Comparison of ENCODE assay signal across 9 mouse cellular contexts in genomic region chr6:119490549-119490948, GRCm38 (mm10). TPM values are rescaled to one million over a fixed set of nuclear protein-coding genes. Genes with fewer than 3 reads are reported as not detected.
DNase-seq lines count a peak whose midpoint lies in the region; ATAC-seq lines count a peak whose summit lies in the region.
"Had no signal": no experiment of that assay in that cellular context is flagged by ENCODE, and none has a peak within 500 bp of the region (broad histone marks: within the 10 kb centered on the region; RNA-seq: fewer than 3 reads in every experiment).

No protein-coding gene starts in this region.

- H3K27me3 ChIP-seq in heart, embryonic 14.5 days (ENCODE audit: control insufficient read depth, insufficient read depth, low read length): no peaks in the 10 kb centered on the region
- H3K27me3 ChIP-seq in hindbrain, embryonic 10.5 days (ENCODE audit: insufficient read depth, poor library complexity, severe bottlenecking): no peaks in the 10 kb centered on the region
- no peaks in the 10 kb centered on the region for H3K27me3 ChIP-seq in midbrain, embryonic 14.5 days (ENCODE audit: control insufficient read depth, insufficient read depth, low read length)
- H3K27me3 ChIP-seq in liver, embryonic 12.5 days (replicated peaks): 0 out of 2 replicates have a peak, but pooled peaks cover 3% of the 10 kb centered on the region

- H3K36me3 ChIP-seq in heart, embryonic 14.5 days (ENCODE audit: control insufficient read depth, insufficient read depth, low read length): no peaks in the 10 kb centered on the region
- H3K36me3 ChIP-seq in hindbrain, embryonic 10.5 days: 0 out of 2 replicates have a peak, but pooled peaks cover 2% of the 10 kb centered on the region
- no peaks in the 10 kb centered on the region for H3K36me3 ChIP-seq in midbrain, embryonic 14.5 days (ENCODE audit: control insufficient read depth, insufficient read depth, low read length)
- H3K36me3 ChIP-seq in liver, embryonic 12.5 days: no peaks in the 10 kb centered on the region

- H3K27ac ChIP-seq in heart, embryonic 14.5 days (replicated peaks in 1 of 2; ENCODE audit: control insufficient read depth in 1 of 2, insufficient read depth in 1 of 2, low read depth in 2 of 2, low read length in 2 of 2): no peak overlapping the region
- peak overlapping the region; percentile 79 for H3K27ac ChIP-seq in hindbrain, embryonic 10.5 days
- H3K27ac ChIP-seq in midbrain, embryonic 14.5 days (replicated peaks; ENCODE audit: low read depth, low read length): no peak overlapping the region; the same call in 1 of the 2 replicates
- no peak overlapping the region for H3K27ac ChIP-seq in liver, embryonic 12.5 days

- H3K9me3 ChIP-seq in heart, embryonic 14.5 days (ENCODE audit: control insufficient read depth, low read length): no peaks in the 10 kb centered on the region
- no peaks in the 10 kb centered on the region for H3K9me3 ChIP-seq in hindbrain, embryonic 10.5 days
- 0 out of 2 replicates have a peak, but pooled peaks cover 3% of the 10 kb centered on the region for H3K9me3 ChIP-seq in midbrain, embryonic 14.5 days (ENCODE audit: control insufficient read depth, low read length)
- H3K9me3 ChIP-seq in liver, embryonic 12.5 days (replicated peaks): no peaks in the 10 kb centered on the region

- H3K4me3 ChIP-seq in heart, embryonic 14.5 days (ENCODE audit: control insufficient read depth in 1 of 2, insufficient read depth in 1 of 2, low read depth in 1 of 2, low read length in 2 of 2): no peak overlapping the region
- H3K4me3 ChIP-seq in hindbrain, embryonic 10.5 days: peak overlapping the region; percentile 20; the same call in 1 of the 2 replicates
- no peak overlapping the region for H3K4me3 ChIP-seq in midbrain, embryonic 14.5 days (replicated peaks; ENCODE audit: low read depth, low read length)
- no peak overlapping the region for H3K4me3 ChIP-seq in liver, embryonic 12.5 days

- 38% methylated on average over 11 of the region's 11 CpGs for WGBS in heart, embryonic 14.5 days
- 18% methylated on average over 11 of the region's 11 CpGs for WGBS in hindbrain, embryonic 10.5 days
- 4% methylated on average over 11 of the region's 11 CpGs for WGBS in midbrain, embryonic 14.5 days
- WGBS in liver, embryonic 12.5 days (ENCODE audit: insufficient replicate concordance): 62% methylated on average over 11 of the region's 11 CpGs

- H3K4me2 ChIP-seq in heart, embryonic 14.5 days (ENCODE audit: low read length): peak overlapping the region; percentile 43
- H3K4me2 ChIP-seq in midbrain, embryonic 14.5 days (ENCODE audit: low read length): peak overlapping the region; percentile 43
- no peak overlapping the region for H3K4me2 ChIP-seq in liver, embryonic 12.5 days

- 0 out of 2 replicates have a peak overlapping the region, but pooled peaks have one; percentile 16 for H3K9ac ChIP-seq in heart, embryonic 14.5 days (ENCODE audit: low read length)
- H3K9ac ChIP-seq in midbrain, embryonic 14.5 days (replicated peaks; ENCODE audit: low read length): peak overlapping the region; percentile 17; the same call in 1 of the 2 replicates
- no peak overlapping the region for H3K9ac ChIP-seq in liver, embryonic 12.5 days

- DNase-seq in heart, adult 9 months (ENCODE audit: low spot score in 2 of 2): no peak
- peak; percentile 57 for DNase-seq in embryo, embryonic 11 days
- DNase-seq in hindbrain, embryonic 10.5 days (ENCODE audit: low spot score): peak; percentile 57
- peak; percentile 41 for DNase-seq in midbrain, embryonic 14.5 days
- DNase-seq in spleen, postnatal 10 days (ENCODE audit: low spot score in 2 of 2): no peak
- DNase-seq in left cerebral cortex, adult 11 months (ENCODE audit: low spot score): no peak
- DNase-seq: kidney, adult 2 months had no signal

- no peak for ATAC-seq in heart, embryonic 14.5 days (ENCODE audit: insufficient number of reproducible peaks, insufficient read depth, low FRiP score, low read depth)
- ATAC-seq in midbrain, embryonic 14.5 days (ENCODE audit: low FRiP score, low TSS enrichment): no peak
- ATAC-seq in liver, embryonic 12.5 days: no peak

- H3K4me1 ChIP-seq in heart, embryonic 14.5 days (ENCODE audit: control insufficient read depth in 2 of 2, insufficient read depth in 2 of 2, low read length in 2 of 2): peaks cover 7 to 15% of the 10 kb centered on the region in 2 experiments
- peaks cover 42% of the 10 kb centered on the region for H3K4me1 ChIP-seq in hindbrain, embryonic 10.5 days (replicated peaks)
- peaks cover 16% of the 10 kb centered on the region for H3K4me1 ChIP-seq in midbrain, embryonic 14.5 days (ENCODE audit: control insufficient read depth, insufficient read depth, low read length)
- peaks cover 5% of the 10 kb centered on the region; the same call in 1 of the 2 replicates for H3K4me1 ChIP-seq in liver, embryonic 12.5 days

RNA-seq across cellular contexts. Expression of gene Fbxl14, which starts 11.1 kb away (rescaled TPM):
- 3.0 and 4.4 TPM in 2 replicates for polyA plus RNA-seq in heart, embryonic 14.5 days (2014; fragmentation: Nextera tagmentation; extraction: Ambion mirVana)
- 3.1 and 3.4 TPM in 2 replicates for polyA plus RNA-seq in hindbrain, embryonic 10.5 days (2016; fragmentation: Nextera tagmentation; extraction: Ambion mirVana)
- polyA plus RNA-seq in midbrain, embryonic 14.5 days (2014; fragmentation: Nextera tagmentation; extraction: Ambion mirVana): 5.5 and 5.6 TPM in 2 replicates
- polyA plus RNA-seq in liver, embryonic 12.5 days (2016; fragmentation: Nextera tagmentation; extraction: Ambion mirVana): 3.2 and 3.4 TPM in 2 replicates

RNA-seq across cellular contexts. Expression of gene Wnt5b, which starts 53.6 kb away (rescaled TPM):
- 7.6 and 8.6 TPM in 2 replicates for polyA plus RNA-seq in heart, embryonic 14.5 days (2014; fragmentation: Nextera tagmentation; extraction: Ambion mirVana)
- polyA plus RNA-seq in hindbrain, embryonic 10.5 days (2016; fragmentation: Nextera tagmentation; extraction: Ambion mirVana): 7.9 and 8.8 TPM in 2 replicates
- polyA plus RNA-seq in midbrain, embryonic 14.5 days (2014; fragmentation: Nextera tagmentation; extraction: Ambion mirVana): 1.4 and 3.0 TPM in 2 replicates
- polyA plus RNA-seq in liver, embryonic 12.5 days (2016; fragmentation: Nextera tagmentation; extraction: Ambion mirVana): 1.1 and 1.5 TPM in 2 replicates

Comparison
In these comparisons a context has a peak if more than half of its experiments do, and no peak if none do; other contexts are left out.
1. DNase-seq: peak in embryo, embryonic 11 days (single experiment), hindbrain, embryonic 10.5 days (single experiment) and midbrain, embryonic 14.5 days (single experiment); none in heart, adult 9 months (0 of 2), spleen, postnatal 10 days (0 of 2) and left cerebral cortex, adult 11 months (single experiment).